Mouse (Mus musculus) testis, adult 2 months (tissue): Measurements from ENCODE around the gene Eepd1. TPM values are rescaled to one million over a fixed set of nuclear protein-coding genes. Genes with fewer than 3 reads are reported as not detected.

Experiments used
- H3K27ac ChIP-seq: fragments of 200-500 bp; 2 replicates; pipeline ENCODE4 v1.5.1; 2012; ENCODE audit warnings: low read depth, low read length; ENCODE audit not compliant: control insufficient read depth, insufficient read depth
- H3K27me3 ChIP-seq: fragments of 200-500 bp; 2 replicates; pipeline ENCODE4 v1.6.1; 2012; ENCODE audit warnings: mild to moderate bottlenecking, low read length, moderate library complexity; ENCODE audit not compliant: control insufficient read depth, insufficient read depth
- H3K36me3 ChIP-seq: fragments of 200-500 bp; 2 replicates; pipeline ENCODE4 v1.6.1; 2012; ENCODE audit warnings: mild to moderate bottlenecking, low read length; ENCODE audit not compliant: control insufficient read depth, insufficient read depth
- H3K4me1 ChIP-seq: fragments of 200-500 bp; 2 replicates; pipeline ENCODE4 v1.6.1; 2012; ENCODE audit warnings: low read length; ENCODE audit not compliant: control insufficient read depth, insufficient read depth
- H3K4me3 ChIP-seq: fragments of 200-500 bp; 2 replicates; pipeline ENCODE4 v1.5.1; 2012; ENCODE audit warnings: low read depth, mild to moderate bottlenecking, low read length, moderate library complexity, mixed read lengths; ENCODE audit not compliant: control insufficient read depth
- CTCF ChIP-seq: fragments of 200-500 bp; IDR thresholded peaks from 2 replicates; pipeline ENCODE4 v1.5.1; 2012; ENCODE audit warnings: low read depth, mild to moderate bottlenecking, inconsistent platforms, low read length, moderate library complexity; ENCODE audit not compliant: control insufficient read depth, insufficient read depth, insufficient replicate concordance
- POLR2A ChIP-seq: fragments of 200-500 bp; IDR thresholded peaks from 2 replicates; pipeline ENCODE4 v1.6.1; 2012; ENCODE audit warnings: low read depth, mild to moderate bottlenecking, inconsistent platforms, low read length, moderate library complexity; ENCODE audit not compliant: control insufficient read depth
- polyA plus RNA-seq: library from polyadenylated mRNA; depleted of rRNA; stranded (reverse); fragments of >200 nt; gene quantifications from 2 replicates; pipeline ENCODE4 v1.2.3, GENCODE M21; 2012

Gene Eepd1
- polyA plus RNA-seq, 1 experiment = 3.4 TPM

- Histone ChIP-seq H3K36me3 (no peaks in the 10 kb centered on the region), H3K27ac (no peak overlapping the region), H3K4me3 (no peak overlapping the region), H3K4me1 (no peaks in the 10 kb centered on the region), H3K27me3 (no peaks in the 10 kb centered on the region)
- TF ChIP-seq CTCF = no peak
- TF ChIP-seq POLR2A = no peak
Observed at GRCm38 (mm10) chr9:25567071-25567470, 85.7 kb downstream of the Eepd1 start.

- H3K4me1 ChIP-seq = no peaks in the 10 kb centered on the region
- H3K27ac ChIP-seq = no peak overlapping the region
- TF ChIP-seq CTCF (no peak), POLR2A (no peak)
- H3K4me3 ChIP-seq = no peak overlapping the region
- H3K36me3 ChIP-seq = no peaks in the 10 kb centered on the region
- H3K27me3 ChIP-seq = no peaks in the 10 kb centered on the region
Observed at GRCm38 (mm10) chr9:25568783-25569182, 87.4 kb downstream of the Eepd1 start.

GRCm38 (mm10) chr9:25570011-25570410, 88.7 kb downstream of the Eepd1 start:
- no peaks in the 10 kb centered on the region for H3K36me3 ChIP-seq
- H3K4me3 ChIP-seq = no peak overlapping the region
- TF ChIP-seq POLR2A (no peak), CTCF (no peak)
- no peaks in the 10 kb centered on the region for H3K27me3 ChIP-seq
- no peak overlapping the region for H3K27ac ChIP-seq
- no peaks in the 10 kb centered on the region for H3K4me1 ChIP-seq

- H3K27ac ChIP-seq = no peak overlapping the region
- H3K4me1 ChIP-seq = no peaks in the 10 kb centered on the region
- H3K27me3 ChIP-seq = no peaks in the 10 kb centered on the region
- no peak overlapping the region for H3K4me3 ChIP-seq
- TF ChIP-seq POLR2A (no peak), CTCF (no peak)
- no peaks in the 10 kb centered on the region for H3K36me3 ChIP-seq
Observed at GRCm38 (mm10) chr9:25570436-25570835, 89.1 kb downstream of the Eepd1 start.

GRCm38 (mm10) chr9:25571381-25571780, 90.0 kb downstream of the Eepd1 start:
- H3K4me3 ChIP-seq = no peak overlapping the region
- no peaks in the 10 kb centered on the region for H3K36me3 ChIP-seq
- H3K4me1 ChIP-seq = no peaks in the 10 kb centered on the region
- H3K27ac ChIP-seq = no peak overlapping the region
- TF ChIP-seq POLR2A (no peak), CTCF (no peak)
- no peaks in the 10 kb centered on the region for H3K27me3 ChIP-seq

GRCm38 (mm10) chr9:25573753-25574152, 92.4 kb downstream of the Eepd1 start:
- Histone ChIP-seq H3K4me3 (no peak overlapping the region), H3K27me3 (no peaks in the 10 kb centered on the region), H3K36me3 (no peaks in the 10 kb centered on the region), H3K27ac (no peak overlapping the region), H3K4me1 (no peaks in the 10 kb centered on the region)
- TF ChIP-seq POLR2A (no peak), CTCF (no peak)

GRCm38 (mm10) chr9:25574186-25574585, 92.8 kb downstream of the Eepd1 start:
- H3K27ac ChIP-seq = no peak overlapping the region
- TF ChIP-seq POLR2A (no peak), CTCF (no peak)
- H3K27me3 ChIP-seq = no peaks in the 10 kb centered on the region

More at GRCm38 (mm10) chr9:25574186-25574585, 92.8 kb downstream of the Eepd1 start:
- no peaks in the 10 kb centered on the region for H3K4me1 ChIP-seq
- no peak overlapping the region for H3K4me3 ChIP-seq
- no peaks in the 10 kb centered on the region for H3K36me3 ChIP-seq
